In the genomic region with DNA sequence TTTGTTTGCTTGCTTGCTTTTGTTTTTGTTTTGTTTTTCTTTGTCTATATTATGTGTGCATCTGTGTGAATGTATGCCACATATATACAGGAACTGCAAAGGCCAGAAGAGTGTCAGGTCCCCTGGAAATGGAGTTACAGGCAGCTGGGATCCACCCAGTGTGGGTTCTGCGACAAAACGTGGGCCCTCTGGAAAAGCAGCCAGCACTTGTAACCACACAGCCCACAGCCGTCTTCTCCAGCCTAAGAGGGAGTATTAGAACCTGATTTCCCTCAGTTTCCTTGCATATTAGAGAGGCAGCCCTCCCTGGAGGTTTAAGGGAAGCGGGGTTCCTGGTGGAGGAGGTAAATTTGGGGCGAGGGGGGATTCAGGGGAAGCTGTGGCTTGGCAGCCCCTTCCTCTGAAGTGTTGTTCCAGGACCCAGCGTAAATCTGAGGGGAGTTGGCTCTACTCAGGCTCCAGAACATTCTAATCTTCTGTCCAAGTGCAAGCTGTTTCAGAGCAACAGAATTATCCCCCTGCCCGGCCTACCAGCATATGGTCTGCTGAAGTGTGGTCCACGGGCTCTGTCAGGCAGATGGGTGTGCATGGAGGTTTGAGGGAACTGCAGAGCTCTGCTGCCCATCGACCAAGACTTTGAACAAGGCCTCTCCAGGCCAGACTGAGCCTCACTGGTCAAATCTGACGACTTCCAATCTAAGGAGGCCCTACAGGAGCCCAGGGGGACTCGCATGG, we compare ENCODE assay signal across 13 mouse cellular contexts.
DNase-seq lines count a peak whose midpoint lies in the region; ATAC-seq lines count a peak whose summit lies in the region.
"Had no signal": no experiment of that assay in that cellular context is flagged by ENCODE, and none has a peak within 500 bp of the region (broad histone marks: within the 10 kb centered on the region; RNA-seq: fewer than 3 reads in every experiment).

No protein-coding gene starts in this region.

- no peaks in the 10 kb centered on the region for H3K27me3 ChIP-seq in embryonic facial prominence, embryonic 15.5 days
- H3K27me3 ChIP-seq in hindbrain, embryonic 16.5 days (replicated peaks; ENCODE audit: control insufficient read depth, insufficient read depth, low read length): no peaks in the 10 kb centered on the region; the same call in 1 of the 2 replicates
- H3K27me3 ChIP-seq in neural tube, embryonic 15.5 days (replicated peaks): no peaks in the 10 kb centered on the region
- no peaks in the 10 kb centered on the region for H3K27me3 ChIP-seq in kidney, embryonic 14.5 days (ENCODE audit: control insufficient read depth, insufficient read depth, low read length)

- peaks cover 79% of the 10 kb centered on the region for H3K4me1 ChIP-seq in embryonic facial prominence, embryonic 15.5 days
- peaks cover 54% of the 10 kb centered on the region for H3K4me1 ChIP-seq in hindbrain, embryonic 16.5 days (ENCODE audit: control insufficient read depth, insufficient read depth, low read depth, low read length)
- peaks cover 60% of the 10 kb centered on the region for H3K4me1 ChIP-seq in neural tube, embryonic 15.5 days
- H3K4me1 ChIP-seq in kidney, embryonic 14.5 days (ENCODE audit: control insufficient read depth, insufficient read depth, low read length): peaks cover 46% of the 10 kb centered on the region; the same call in 1 of the 2 replicates

- DNase-seq in left cerebral cortex, postnatal 4 days: peak; percentile 61
- no peak for DNase-seq in left cerebral cortex, adult 11 months (ENCODE audit: low spot score)
- DNase-seq in yolk sac, embryonic 10.5 days (ENCODE audit: low spot score): no peak
- no peak for DNase-seq in urinary bladder, adult 18-20 months (ENCODE audit: low spot score in 2 of 2)
- DNase-seq: adrenal gland, postnatal 36 days; cerebellum, postnatal 25 days; kidney, postnatal 36 days; liver had no signal

- 40% methylated on average over 11 of the region's 11 CpGs for WGBS in embryonic facial prominence, embryonic 15.5 days
- WGBS in hindbrain, embryonic 16.5 days: 64% methylated on average over 11 of the region's 11 CpGs
- WGBS in neural tube, embryonic 15.5 days: 66% methylated on average over 11 of the region's 11 CpGs
- whole genome bisulfite sequencing in kidney, embryonic 14.5 days: 68% methylated on average over 11 of the region's 11 CpGs

- H3K9ac ChIP-seq in embryonic facial prominence, embryonic 15.5 days: no peak overlapping the region
- H3K9ac ChIP-seq in hindbrain, embryonic 16.5 days (ENCODE audit: low read depth, low read length): no peak overlapping the region
- no peak overlapping the region for H3K9ac ChIP-seq in neural tube, embryonic 15.5 days (replicated peaks)
- no peak overlapping the region for H3K9ac ChIP-seq in kidney, embryonic 14.5 days (ENCODE audit: low read depth, low read length)

- intact Hi-C loops in left cerebral cortex, postnatal 4 days (cut with DNase I): loop anchor here (5.0 kb wide), 1 partner anchor 234 kb away; no protein-coding TSS in a partner anchor

- H3K4me3 ChIP-seq in embryonic facial prominence, embryonic 15.5 days (replicated peaks): no peak overlapping the region
- H3K4me3 ChIP-seq in hindbrain, embryonic 16.5 days (ENCODE audit: low read length): no peak overlapping the region
- H3K4me3 ChIP-seq in neural tube, embryonic 15.5 days (replicated peaks): no peak overlapping the region
- H3K4me3 ChIP-seq in kidney, embryonic 14.5 days (ENCODE audit: low read length): no peak overlapping the region
- H3K4me3 ChIP-seq: megakaryocyte, embryonic 14.5 days had no signal

- no peak for ATAC-seq in embryonic facial prominence, embryonic 15.5 days (ENCODE audit: insufficient number of reproducible peaks, low FRiP score, low TSS enrichment, low read depth)
- ATAC-seq in hindbrain, embryonic 16.5 days: no peak
- ATAC-seq in neural tube, embryonic 15.5 days (ENCODE audit: low FRiP score): no peak
- ATAC-seq in kidney, embryonic 14.5 days (ENCODE audit: low FRiP score, low TSS enrichment): no peak

- H3K27ac ChIP-seq in embryonic facial prominence, embryonic 15.5 days (replicated peaks): peak overlapping the region; percentile 80
- peak overlapping the region; percentile 57; the same call in 1 of the 2 replicates for H3K27ac ChIP-seq in hindbrain, embryonic 16.5 days (ENCODE audit: low read depth, low read length)
- peak overlapping the region; percentile 10; the same call in 1 of the 2 replicates for H3K27ac ChIP-seq in neural tube, embryonic 15.5 days (replicated peaks)
- H3K27ac ChIP-seq in kidney, embryonic 14.5 days (ENCODE audit: low read depth, low read length): no peak overlapping the region

- no peak overlapping the region for H3K4me2 ChIP-seq in embryonic facial prominence, embryonic 15.5 days (replicated peaks)
- H3K4me2 ChIP-seq in hindbrain, embryonic 16.5 days (ENCODE audit: low read length): no peak overlapping the region
- H3K4me2 ChIP-seq in neural tube, embryonic 15.5 days: no peak overlapping the region
- no peak overlapping the region for H3K4me2 ChIP-seq in kidney, embryonic 14.5 days (replicated peaks; ENCODE audit: low read depth, low read length)

- H3K36me3 ChIP-seq in embryonic facial prominence, embryonic 15.5 days: no peaks in the 10 kb centered on the region
- H3K36me3 ChIP-seq in hindbrain, embryonic 16.5 days (ENCODE audit: control insufficient read depth, insufficient read depth, low read length): no peaks in the 10 kb centered on the region
- H3K36me3 ChIP-seq in neural tube, embryonic 15.5 days: no peaks in the 10 kb centered on the region
- H3K36me3 ChIP-seq in kidney, embryonic 14.5 days (ENCODE audit: control insufficient read depth, insufficient read depth, low read length): no peaks in the 10 kb centered on the region

- no peaks in the 10 kb centered on the region for H3K9me3 ChIP-seq in embryonic facial prominence, embryonic 15.5 days (replicated peaks)
- H3K9me3 ChIP-seq in hindbrain, embryonic 16.5 days (ENCODE audit: control insufficient read depth, low read length): no peaks in the 10 kb centered on the region
- H3K9me3 ChIP-seq in neural tube, embryonic 15.5 days (replicated peaks): no peaks in the 10 kb centered on the region
- no peaks in the 10 kb centered on the region for H3K9me3 ChIP-seq in kidney, embryonic 14.5 days (ENCODE audit: control insufficient read depth, low read length)
- H3K9me3 ChIP-seq: megakaryocyte, embryonic 14.5 days had no signal
